In genomic region chr10:80618181-80618580, GRCm38 (mm10) we compare ENCODE assay signal across 11 mouse cellular contexts. TPM values are rescaled to one million over a fixed set of nuclear protein-coding genes. Genes with fewer than 3 reads are reported as not detected.
DNase-seq lines count a peak whose midpoint lies in the region; ATAC-seq lines count a peak whose summit lies in the region.
"Had no signal": no experiment of that assay in that cellular context is flagged by ENCODE, and none has a peak within 500 bp of the region (broad histone marks: within the 10 kb centered on the region; RNA-seq: fewer than 3 reads in every experiment).

No protein-coding gene starts in this region.

- H3K4me2 ChIP-seq in heart, embryonic 16.5 days (ENCODE audit: low read depth, low read length), result no peak overlapping the region
- H3K4me2 ChIP-seq in neural tube, embryonic 15.5 days, result no peak overlapping the region
- no peak overlapping the region for H3K4me2 ChIP-seq in midbrain, embryonic 13.5 days (replicated peaks)
- no peak overlapping the region for H3K4me2 ChIP-seq in forebrain, embryonic 15.5 days (replicated peaks)
- H3K4me2 ChIP-seq: liver, embryonic 15.5 days had no signal

- H3K4me1 ChIP-seq in heart, embryonic 16.5 days (ENCODE audit: control insufficient read depth, insufficient read depth, low read length), result peaks cover 7% of the 10 kb centered on the region
- H3K4me1 ChIP-seq in neural tube, embryonic 15.5 days, result peaks cover 10% of the 10 kb centered on the region
- peaks cover 8% of the 10 kb centered on the region for H3K4me1 ChIP-seq in midbrain, embryonic 13.5 days (replicated peaks)
- H3K4me1 ChIP-seq in forebrain, embryonic 15.5 days, result peaks cover 9% of the 10 kb centered on the region

- H3K36me3 ChIP-seq in heart, embryonic 16.5 days (ENCODE audit: control insufficient read depth, insufficient read depth), result peaks cover 18% of the 10 kb centered on the region; the same call in 1 of the 2 replicates
- H3K36me3 ChIP-seq in neural tube, embryonic 15.5 days, result peaks cover 33% of the 10 kb centered on the region
- peaks cover 31% of the 10 kb centered on the region for H3K36me3 ChIP-seq in midbrain, embryonic 13.5 days
- peaks cover 26% of the 10 kb centered on the region for H3K36me3 ChIP-seq in forebrain, embryonic 15.5 days

- no peak overlapping the region for H3K9ac ChIP-seq in heart, embryonic 16.5 days (ENCODE audit: low read length)
- H3K9ac ChIP-seq in neural tube, embryonic 15.5 days (replicated peaks), result no peak overlapping the region
- H3K9ac ChIP-seq in midbrain, embryonic 13.5 days (replicated peaks), result no peak overlapping the region
- H3K9ac ChIP-seq in forebrain, embryonic 15.5 days (replicated peaks), result no peak overlapping the region
- H3K9ac ChIP-seq: liver, embryonic 15.5 days had no signal

- DNase-seq in heart, adult 9 months (ENCODE audit: low spot score in 2 of 2), result no peak
- DNase-seq in adrenal gland, postnatal 36 days, result peak; percentile 55 to 74
- DNase-seq in kidney, postnatal 14 days, result peak; percentile 79
- peak; percentile 72 to 75 for DNase-seq in spleen, postnatal 36 days (ENCODE audit: low spot score in 2 of 2)

- 41% methylated on average over 9 of the region's 9 CpGs for WGBS in heart, embryonic 16.5 days
- 82% methylated on average over 9 of the region's 9 CpGs for WGBS in neural tube, embryonic 15.5 days
- 86% methylated on average over 9 of the region's 9 CpGs for WGBS in midbrain, embryonic 13.5 days
- 81% methylated on average over 9 of the region's 9 CpGs for WGBS in forebrain, embryonic 15.5 days

- no peaks in the 10 kb centered on the region for H3K27me3 ChIP-seq in heart, embryonic 16.5 days (ENCODE audit: control insufficient read depth, insufficient read depth, low read length)
- no peaks in the 10 kb centered on the region for H3K27me3 ChIP-seq in neural tube, embryonic 15.5 days (replicated peaks)
- no peaks in the 10 kb centered on the region for H3K27me3 ChIP-seq in midbrain, embryonic 13.5 days
- no peaks in the 10 kb centered on the region for H3K27me3 ChIP-seq in forebrain, embryonic 15.5 days
- H3K27me3 ChIP-seq: liver, embryonic 15.5 days; Patski had no signal

- no peak overlapping the region for H3K4me3 ChIP-seq in heart, embryonic 16.5 days (ENCODE audit: low read length)
- H3K4me3 ChIP-seq in neural tube, embryonic 15.5 days (replicated peaks), result no peak overlapping the region
- H3K4me3 ChIP-seq in midbrain, embryonic 13.5 days (replicated peaks), result no peak overlapping the region
- no peak overlapping the region for H3K4me3 ChIP-seq in forebrain, embryonic 15.5 days
- H3K4me3 ChIP-seq: liver, embryonic 15.5 days had no signal

- peak overlapping the region; percentile 38 for H3K27ac ChIP-seq in heart, embryonic 16.5 days (ENCODE audit: low read length)
- H3K27ac ChIP-seq in neural tube, embryonic 15.5 days (replicated peaks), result no peak overlapping the region
- H3K27ac ChIP-seq in midbrain, embryonic 13.5 days, result no peak overlapping the region
- no peak overlapping the region for H3K27ac ChIP-seq in forebrain, embryonic 15.5 days (replicated peaks)
- H3K27ac ChIP-seq: liver, embryonic 15.5 days had no signal

- H3K9me3 ChIP-seq in heart, embryonic 16.5 days (replicated peaks; ENCODE audit: control insufficient read depth, low read length), result no peaks in the 10 kb centered on the region
- H3K9me3 ChIP-seq in neural tube, embryonic 15.5 days (replicated peaks), result no peaks in the 10 kb centered on the region
- H3K9me3 ChIP-seq in midbrain, embryonic 13.5 days, result no peaks in the 10 kb centered on the region
- H3K9me3 ChIP-seq in forebrain, embryonic 15.5 days, result no peaks in the 10 kb centered on the region
- H3K9me3 ChIP-seq: liver, embryonic 15.5 days had no signal

- no peak for ATAC-seq in heart, embryonic 16.5 days (replicated peaks; ENCODE audit: extremely low read depth, insufficient read depth, low FRiP score)
- ATAC-seq in neural tube, embryonic 15.5 days (ENCODE audit: low FRiP score), result no peak
- no peak for ATAC-seq in midbrain, embryonic 13.5 days
- no peak for ATAC-seq in forebrain, embryonic 15.5 days (replicated peaks)
- ATAC-seq: Patski had no signal

RNA-seq across cellular contexts. Expression of gene Csnk1g2, which starts 4.5 kb away (rescaled TPM):
- polyA plus RNA-seq in heart, embryonic 16.5 days (2015; fragmentation: Nextera tagmentation; extraction: Ambion mirVana), result 50.7 and 103 TPM in 2 replicates
- total RNA-seq in adrenal gland, postnatal 36 days (2021), result 100 to 1,000 TPM; 129 to 135 TPM
- 106 and 118 TPM in 2 replicates for polyA plus RNA-seq in neural tube, embryonic 15.5 days (2015; fragmentation: Nextera tagmentation; extraction: Ambion mirVana)
- polyA plus RNA-seq in midbrain, embryonic 13.5 days (2015; fragmentation: Nextera tagmentation; extraction: Ambion mirVana), result 73.8 and 115 TPM in 2 replicates
- 117 and 126 TPM in 2 replicates for polyA plus RNA-seq in forebrain, embryonic 15.5 days (2015; fragmentation: Nextera tagmentation; extraction: Ambion mirVana)

RNA-seq across cellular contexts. Expression of gene Gm49322, which starts 12.4 kb away (rescaled TPM):
- polyA plus RNA-seq in heart, embryonic 16.5 days (2015; fragmentation: Nextera tagmentation; extraction: Ambion mirVana), result 2.2 and 2.8 TPM in 2 replicates
- total RNA-seq in adrenal gland, postnatal 36 days (2021), result 1 to 10 TPM; 1.6 to 2.6 TPM
- polyA plus RNA-seq in neural tube, embryonic 15.5 days (2015; fragmentation: Nextera tagmentation; extraction: Ambion mirVana), result 3.0 and 3.2 TPM in 2 replicates
- polyA plus RNA-seq in midbrain, embryonic 13.5 days (2015; fragmentation: Nextera tagmentation; extraction: Ambion mirVana), result 4.0 and 4.9 TPM in 2 replicates
- polyA plus RNA-seq in forebrain, embryonic 15.5 days (2015; fragmentation: Nextera tagmentation; extraction: Ambion mirVana), result 3.2 and 4.5 TPM in 2 replicates

RNA-seq across cellular contexts. Expression of gene Adat3, which starts 15.5 kb away (rescaled TPM):
- 3.5 and 4.0 TPM in 2 replicates for polyA plus RNA-seq in heart, embryonic 16.5 days (2015; fragmentation: Nextera tagmentation; extraction: Ambion mirVana)
- 1 to 10 TPM; 2.7 to 6.1 TPM for total RNA-seq in adrenal gland, postnatal 36 days (2021)
- 5.0 and 7.0 TPM in 2 replicates for polyA plus RNA-seq in neural tube, embryonic 15.5 days (2015; fragmentation: Nextera tagmentation; extraction: Ambion mirVana)
- 6.1 and 7.6 TPM in 2 replicates for polyA plus RNA-seq in midbrain, embryonic 13.5 days (2015; fragmentation: Nextera tagmentation; extraction: Ambion mirVana)
- polyA plus RNA-seq in forebrain, embryonic 15.5 days (2015; fragmentation: Nextera tagmentation; extraction: Ambion mirVana), result 4.5 and 6.4 TPM in 2 replicates
- total RNA-seq: hematopoietic stem cell, adult 5-6 weeks had no signal

RNA-seq across cellular contexts. Expression of gene Scamp4, which starts 15.5 kb away (rescaled TPM):
- 60.1 and 68.4 TPM in 2 replicates for polyA plus RNA-seq in heart, embryonic 16.5 days (2015; fragmentation: Nextera tagmentation; extraction: Ambion mirVana)
- 10 to 100 TPM; 64.3 to 64.6 TPM for total RNA-seq in adrenal gland, postnatal 36 days (2021)
- polyA plus RNA-seq in neural tube, embryonic 15.5 days (2015; fragmentation: Nextera tagmentation; extraction: Ambion mirVana), result 68.2 and 79.8 TPM in 2 replicates
- polyA plus RNA-seq in midbrain, embryonic 13.5 days (2015; fragmentation: Nextera tagmentation; extraction: Ambion mirVana), result 60.2 and 60.3 TPM in 2 replicates
- 66.8 and 68.2 TPM in 2 replicates for polyA plus RNA-seq in forebrain, embryonic 15.5 days (2015; fragmentation: Nextera tagmentation; extraction: Ambion mirVana)

RNA-seq across cellular contexts. Expression of gene Abhd17a, which starts 28.0 kb away (rescaled TPM):
- polyA plus RNA-seq in heart, embryonic 16.5 days (2015; fragmentation: Nextera tagmentation; extraction: Ambion mirVana), result 79.5 and 91.7 TPM in 2 replicates
- 100 to 1,000 TPM; 103 to 107 TPM for total RNA-seq in adrenal gland, postnatal 36 days (2021)
- 148 and 152 TPM in 2 replicates for polyA plus RNA-seq in neural tube, embryonic 15.5 days (2015; fragmentation: Nextera tagmentation; extraction: Ambion mirVana)
- 78.5 and 93.4 TPM in 2 replicates for polyA plus RNA-seq in midbrain, embryonic 13.5 days (2015; fragmentation: Nextera tagmentation; extraction: Ambion mirVana)
- 118 and 120 TPM in 2 replicates for polyA plus RNA-seq in forebrain, embryonic 15.5 days (2015; fragmentation: Nextera tagmentation; extraction: Ambion mirVana)

Comparison
In these comparisons a context has a peak if more than half of its experiments do, and no peak if none do; other contexts are left out.
1. DNase-seq: peak in adrenal gland, postnatal 36 days (2 of 2), kidney, postnatal 14 days (single experiment) and spleen, postnatal 36 days (2 of 2); none in heart, adult 9 months (0 of 2).